Mouse (Mus musculus): Measurements from ENCODE around the gene Slc25a22. TPM values are rescaled to one million over a fixed set of nuclear protein-coding genes. Genes with fewer than 3 reads are reported as not detected.
A peak's percentile ranks its signal among the peaks of the same experiment; 100 is the strongest.
"Not testable (repeated sequence)": the region's sequence is repeated elsewhere in the genome, so short reads cannot be mapped to it uniquely, and the experiment has no call there.

Gene Slc25a22
- total RNA-seq, 4 experiments from 2014 or later = 295 to 343 (median 318) TPM

DNA sequence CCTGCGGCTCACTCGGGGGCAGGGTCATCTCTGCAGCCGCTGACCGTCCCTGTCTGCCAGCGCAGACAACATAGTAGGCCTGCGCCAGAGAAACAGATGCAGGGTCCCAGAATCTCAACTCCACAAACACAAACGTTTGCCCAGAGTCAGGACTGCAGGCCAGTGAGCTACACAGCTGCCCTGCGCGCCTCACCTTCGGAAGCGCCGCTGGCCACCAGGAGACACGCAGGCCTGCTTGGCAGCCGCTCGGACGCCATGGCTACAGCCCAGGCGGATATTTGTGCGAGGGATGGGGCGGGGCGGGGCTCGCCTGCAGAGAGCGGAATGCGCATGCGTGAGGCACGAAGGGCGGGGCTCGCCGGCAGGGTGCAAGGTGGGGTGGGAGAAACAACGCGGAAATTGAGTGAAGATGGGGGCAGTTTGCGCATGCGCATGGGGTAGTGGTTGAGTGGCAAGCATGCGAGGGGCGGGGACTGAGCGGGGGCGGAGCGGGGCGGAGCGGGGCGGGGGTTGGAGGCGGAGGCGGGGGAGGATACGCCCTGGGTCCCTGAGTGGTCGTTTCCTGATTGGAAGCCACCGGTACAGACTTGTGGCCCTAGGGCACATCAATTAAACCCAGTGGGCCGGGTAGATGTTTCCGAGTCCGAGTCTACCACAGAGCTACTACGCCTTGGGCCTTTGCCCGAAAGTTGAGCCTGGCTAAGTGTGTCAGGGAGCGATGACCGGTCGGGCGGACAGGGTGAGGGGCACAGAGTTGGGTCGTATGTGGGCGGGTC, 23.7 kb downstream of the Slc25a22 start, which contains the start of gene Gatd1:
Gene Gatd1 (minus strand): TSS at position 328 of the 776 bp plus-strand sequence.
- DNase-seq (ENCODE audit: low spot score in 2 of 2) = peak; percentile 96 to 99

DNA sequence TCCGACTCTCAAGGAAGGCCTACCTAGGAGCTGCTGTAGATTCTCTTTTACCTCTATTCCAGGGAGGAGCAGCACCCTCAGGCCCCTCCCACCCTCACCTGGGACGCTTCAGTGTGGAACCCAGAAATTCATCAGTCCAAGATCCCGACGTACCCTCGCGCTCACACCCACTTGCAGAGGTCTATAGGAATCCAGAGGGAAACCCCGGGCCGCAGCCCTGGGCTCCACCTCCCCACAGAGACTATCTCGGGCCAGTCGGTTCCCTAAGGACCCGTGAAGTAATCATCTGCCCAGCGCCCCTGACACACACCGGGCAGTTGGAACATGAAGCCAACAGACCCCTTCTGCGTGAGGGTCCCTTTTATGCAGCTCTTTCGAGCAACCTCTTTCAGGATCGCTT, 24.4 kb downstream of the Slc25a22 start:
- DNase-seq (ENCODE audit: low spot score in 2 of 2) = no peak

DNA sequence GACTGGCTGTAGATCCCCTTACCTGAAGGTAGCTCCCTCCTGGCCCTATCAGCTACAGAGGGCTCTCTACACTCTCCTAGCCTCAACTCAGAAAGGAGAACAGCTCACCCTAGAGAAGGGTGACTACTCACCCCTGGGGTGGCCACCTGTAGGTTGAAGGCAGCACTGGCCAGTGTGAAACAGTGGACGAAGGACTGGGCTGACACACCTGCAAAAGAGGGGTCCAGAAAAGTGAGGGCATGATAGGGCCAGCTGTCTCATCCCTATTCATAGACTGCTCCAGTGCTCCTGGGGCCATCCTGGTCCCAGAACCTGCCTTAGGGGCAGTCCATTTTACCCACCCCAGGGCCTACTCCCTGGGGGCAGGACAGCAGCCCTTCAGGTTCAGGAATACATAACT, 26.0 kb downstream of the Slc25a22 start:
- no peak for DNase-seq (ENCODE audit: low spot score in 2 of 2)

DNA sequence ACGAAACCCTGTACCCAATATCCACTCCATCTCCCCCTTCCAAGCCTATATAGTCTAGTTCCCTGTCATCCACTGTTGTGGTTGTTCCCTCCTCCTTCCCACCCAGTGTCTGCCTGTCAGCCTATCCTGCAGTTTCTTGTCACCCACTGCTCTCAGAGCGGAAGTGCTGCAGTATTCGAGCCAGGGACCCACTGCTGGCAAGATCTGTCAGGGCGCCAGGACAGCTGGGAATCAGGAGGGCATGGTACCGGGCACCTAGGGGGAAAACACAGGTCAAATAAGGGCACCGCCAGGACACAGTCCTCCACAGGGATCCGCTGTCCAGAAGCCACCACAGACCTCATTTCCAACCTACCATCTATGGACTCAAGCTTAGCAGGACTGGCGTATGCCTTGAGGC, 27.1 kb downstream of the Slc25a22 start:
- no peak for DNase-seq (ENCODE audit: low spot score in 2 of 2)

DNA sequence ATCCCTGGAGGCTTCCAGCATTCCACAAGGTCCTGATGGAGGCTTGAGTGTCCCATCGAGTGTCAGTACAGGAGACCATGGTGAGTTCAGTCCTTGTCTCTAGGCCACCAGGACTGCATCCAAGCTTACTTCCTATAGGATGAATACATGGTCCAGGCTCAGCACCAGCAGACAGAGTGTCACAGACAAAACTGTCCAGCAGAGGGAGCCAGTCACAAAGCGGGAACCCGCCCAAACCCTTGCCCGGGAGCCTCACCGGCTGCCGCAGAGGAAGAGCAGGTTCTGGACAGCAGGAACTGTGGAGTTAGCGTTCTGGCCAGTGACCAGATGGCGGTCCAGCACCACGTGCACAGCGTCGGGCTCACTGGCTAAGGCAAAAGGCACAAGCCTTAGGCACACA, 28.9 kb downstream of the Slc25a22 start:
- peak; percentile 66 to 87 for DNase-seq (ENCODE audit: low spot score in 2 of 2)

DNA sequence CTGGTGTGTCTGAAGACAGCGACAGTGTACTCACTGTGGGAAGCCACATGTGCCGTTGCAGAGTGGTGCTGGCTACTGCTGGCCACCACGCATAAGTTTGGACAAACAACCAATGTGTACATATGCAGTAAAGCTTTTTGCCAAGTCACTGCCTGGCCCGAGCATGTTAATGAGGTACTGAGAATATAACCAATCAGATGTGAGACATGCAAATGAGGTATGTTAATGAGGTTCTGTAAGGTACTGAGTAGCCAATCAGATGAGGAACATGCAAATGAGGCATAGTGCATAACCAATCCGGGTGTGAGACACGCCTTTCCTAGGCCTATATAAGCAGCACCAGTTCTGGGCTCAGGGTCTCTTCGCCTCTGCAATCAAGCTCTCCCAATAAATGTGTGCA, 30.0 kb downstream of the Slc25a22 start:
- DNase-seq (ENCODE audit: low spot score in 2 of 2) = not testable (repeated sequence)

DNA sequence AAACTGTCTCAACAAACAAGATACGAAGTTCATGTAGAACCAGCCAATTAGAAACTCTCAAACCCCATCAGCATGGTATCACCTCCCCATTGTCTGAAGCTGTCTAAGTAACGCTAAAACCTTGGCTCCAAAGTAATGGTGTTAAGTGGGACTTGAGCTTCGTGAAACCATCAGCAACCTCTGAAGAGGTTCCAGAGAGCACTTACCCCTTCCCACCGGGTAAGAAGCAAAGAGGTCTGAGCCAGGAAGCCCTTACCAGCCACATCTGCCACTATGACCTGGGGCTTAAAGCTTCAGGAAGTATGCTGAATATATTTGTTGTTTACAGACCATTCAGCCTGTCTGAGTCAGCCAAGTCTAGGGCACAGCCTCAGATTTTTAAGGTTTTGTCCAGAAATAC, 32.2 kb downstream of the Slc25a22 start:
- DNase-seq (ENCODE audit: low spot score in 2 of 2) = no peak

DNA sequence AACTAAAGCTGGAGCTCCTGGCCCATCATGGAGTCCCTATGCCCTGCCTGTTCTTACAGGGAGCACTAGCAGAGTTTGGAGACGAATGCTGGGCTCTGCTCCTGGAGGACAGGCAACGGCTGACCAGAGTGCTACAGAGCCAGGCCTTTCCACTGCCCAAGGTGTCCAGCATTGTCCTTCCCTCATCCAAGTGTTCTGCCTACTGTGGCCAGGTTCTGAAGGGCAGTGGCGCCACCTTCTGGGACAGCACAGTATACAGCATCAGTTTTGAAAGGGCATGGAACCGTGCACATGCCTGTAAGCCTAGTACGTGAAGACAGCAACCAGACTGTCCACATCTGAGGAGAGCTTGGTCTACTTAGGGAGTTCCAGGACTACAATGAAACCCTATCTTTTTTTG, 34.4 kb downstream of the Slc25a22 start:
- no peak for DNase-seq (ENCODE audit: low spot score in 2 of 2)

DNA sequence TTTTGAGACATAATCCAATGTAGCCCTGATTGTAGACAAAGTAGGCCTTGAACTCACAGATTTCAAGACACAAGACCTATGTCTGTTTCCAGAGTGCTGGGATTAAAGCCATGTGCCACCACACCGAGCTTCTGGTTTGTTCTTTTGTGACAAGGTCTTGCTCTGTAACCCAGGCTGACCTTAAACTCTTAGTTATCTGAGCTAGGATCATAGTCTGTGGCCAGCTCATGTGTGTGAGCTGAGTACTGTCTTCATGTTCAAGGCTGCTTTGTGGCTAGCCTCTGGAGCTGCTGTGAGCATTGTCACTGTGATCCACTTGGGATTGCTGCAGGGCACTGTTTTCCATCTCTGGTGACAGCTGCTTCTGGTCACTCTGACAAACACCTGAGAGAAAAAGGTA, 42.3 kb downstream of the Slc25a22 start:
- no peak for DNase-seq (ENCODE audit: low spot score in 2 of 2)

DNA sequence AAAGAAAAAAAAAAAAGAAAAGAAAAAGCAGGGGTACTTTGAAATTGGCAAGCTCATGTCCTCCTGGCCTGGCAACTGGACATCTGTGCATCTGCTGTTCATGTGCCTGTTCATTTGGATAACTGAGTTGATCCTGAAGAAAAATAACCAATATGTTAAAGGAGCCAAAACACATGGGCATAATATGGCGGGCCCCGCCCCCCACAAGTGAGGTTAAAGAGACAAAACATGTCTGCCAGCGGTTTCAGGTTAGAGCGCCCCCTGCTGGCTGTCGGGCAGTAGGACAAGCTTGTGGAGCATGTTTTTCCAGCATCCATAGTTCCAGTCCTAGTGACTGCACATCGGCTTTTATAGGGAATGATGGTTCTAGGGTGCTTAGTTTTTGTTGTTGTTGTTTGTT, 42.9 kb downstream of the Slc25a22 start:
- DNase-seq (ENCODE audit: low spot score in 2 of 2) = peak in 1 of 2 experiments; percentile 44

DNA sequence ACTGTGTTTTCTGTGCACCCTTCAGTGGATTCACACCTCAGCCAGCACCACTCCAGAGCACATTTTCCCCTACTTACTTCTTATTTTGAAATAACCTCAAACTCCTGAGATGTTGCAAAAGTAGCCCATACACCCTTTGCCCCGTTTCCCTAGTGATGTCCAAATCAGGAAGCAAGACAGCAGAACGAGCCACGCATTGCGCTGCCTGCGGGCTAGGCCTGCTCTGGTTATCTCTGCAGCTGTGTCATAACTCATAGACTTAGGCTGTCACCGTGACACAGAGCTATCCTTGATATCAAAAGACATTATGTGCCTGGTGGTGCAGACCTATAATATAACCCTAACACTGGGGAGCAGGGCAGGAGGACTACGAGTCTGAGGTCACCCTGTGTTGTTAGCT, 43.5 kb downstream of the Slc25a22 start:
- no peak for DNase-seq (ENCODE audit: low spot score in 2 of 2)

DNA sequence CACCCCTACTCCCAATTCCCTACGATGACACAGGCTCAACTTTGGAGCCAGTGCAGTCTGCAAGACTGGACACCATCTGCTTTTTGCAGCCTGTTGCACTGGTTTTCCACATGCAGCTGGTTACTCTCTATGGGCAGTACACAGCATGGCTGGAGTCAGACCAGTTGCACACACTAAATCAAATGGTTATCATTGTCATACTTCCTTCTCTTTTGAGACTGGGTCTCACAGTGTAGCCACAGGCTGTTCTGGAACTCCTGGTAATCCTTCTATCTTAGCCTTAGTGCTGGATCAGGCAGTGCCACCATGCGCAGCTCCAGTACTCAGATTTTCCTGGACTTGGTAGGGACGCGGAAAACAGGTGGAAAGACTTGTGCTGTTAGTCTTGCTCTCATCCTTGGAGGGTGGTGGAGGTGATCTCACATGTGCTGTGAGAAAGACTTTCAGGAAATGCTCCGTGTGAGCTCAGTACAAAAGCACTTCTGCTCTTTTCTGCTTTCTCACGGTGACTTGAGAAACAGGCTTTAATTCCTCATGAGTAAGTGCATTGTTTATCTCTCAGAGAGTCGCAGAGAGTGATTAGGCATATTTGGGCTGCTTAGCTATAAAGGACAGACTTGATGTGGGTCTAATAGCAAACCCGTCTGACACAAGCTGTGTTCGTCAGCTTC, 45.0 kb downstream of the Slc25a22 start:
- DNase-seq (ENCODE audit: low spot score in 2 of 2) = no peak

DNA sequence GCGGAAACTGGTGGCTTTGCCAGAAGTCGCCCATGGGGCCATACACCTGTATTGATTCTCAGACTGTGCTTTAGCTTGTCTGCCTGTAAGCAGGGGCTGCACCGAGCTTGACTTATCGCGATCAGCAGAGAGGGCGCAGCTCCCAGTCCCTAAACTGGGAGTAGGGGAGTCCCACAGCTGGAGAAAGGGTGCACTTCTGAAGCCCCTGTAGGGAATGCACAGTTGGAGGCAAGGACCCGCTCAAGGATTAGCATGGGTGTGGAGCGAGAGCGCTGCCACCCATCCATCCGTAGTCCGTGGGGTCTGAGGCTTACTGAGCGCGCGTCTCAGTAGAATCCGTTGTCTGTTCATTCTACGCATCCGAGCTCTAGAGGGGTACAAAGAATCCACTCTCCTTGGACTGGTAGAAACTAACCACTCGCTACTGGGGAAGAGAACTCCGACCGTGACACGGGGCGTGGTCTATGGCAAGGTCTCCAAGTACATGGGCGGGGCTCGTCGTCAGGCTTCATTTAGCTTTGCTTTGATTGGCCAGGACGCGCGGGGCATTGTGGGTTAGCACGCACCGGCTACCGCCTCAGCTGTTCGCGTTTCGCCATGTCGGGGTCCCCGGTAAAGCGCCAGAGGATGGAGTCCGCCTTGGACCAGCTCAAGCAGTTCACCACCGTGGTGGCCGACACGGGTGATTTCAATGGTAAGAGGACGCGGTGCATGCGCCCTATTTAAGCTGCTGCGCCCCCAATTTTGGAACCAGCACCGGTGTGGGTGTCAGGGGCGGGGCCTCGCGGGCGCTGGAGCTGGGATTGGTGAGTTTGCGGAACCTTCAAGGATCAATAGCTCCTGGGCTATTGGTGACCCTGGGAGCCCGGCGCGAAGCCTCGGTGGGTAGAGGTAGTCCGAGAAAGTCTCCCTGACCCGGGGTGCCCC, 45.8 kb downstream of the Slc25a22 start, which contains the start of gene Taldo1:
Gene Taldo1 (plus strand): TSS at position 575 of the 927 bp plus-strand sequence.
- DNase-seq (ENCODE audit: low spot score in 2 of 2) = peak; percentile 93 to 95

DNA sequence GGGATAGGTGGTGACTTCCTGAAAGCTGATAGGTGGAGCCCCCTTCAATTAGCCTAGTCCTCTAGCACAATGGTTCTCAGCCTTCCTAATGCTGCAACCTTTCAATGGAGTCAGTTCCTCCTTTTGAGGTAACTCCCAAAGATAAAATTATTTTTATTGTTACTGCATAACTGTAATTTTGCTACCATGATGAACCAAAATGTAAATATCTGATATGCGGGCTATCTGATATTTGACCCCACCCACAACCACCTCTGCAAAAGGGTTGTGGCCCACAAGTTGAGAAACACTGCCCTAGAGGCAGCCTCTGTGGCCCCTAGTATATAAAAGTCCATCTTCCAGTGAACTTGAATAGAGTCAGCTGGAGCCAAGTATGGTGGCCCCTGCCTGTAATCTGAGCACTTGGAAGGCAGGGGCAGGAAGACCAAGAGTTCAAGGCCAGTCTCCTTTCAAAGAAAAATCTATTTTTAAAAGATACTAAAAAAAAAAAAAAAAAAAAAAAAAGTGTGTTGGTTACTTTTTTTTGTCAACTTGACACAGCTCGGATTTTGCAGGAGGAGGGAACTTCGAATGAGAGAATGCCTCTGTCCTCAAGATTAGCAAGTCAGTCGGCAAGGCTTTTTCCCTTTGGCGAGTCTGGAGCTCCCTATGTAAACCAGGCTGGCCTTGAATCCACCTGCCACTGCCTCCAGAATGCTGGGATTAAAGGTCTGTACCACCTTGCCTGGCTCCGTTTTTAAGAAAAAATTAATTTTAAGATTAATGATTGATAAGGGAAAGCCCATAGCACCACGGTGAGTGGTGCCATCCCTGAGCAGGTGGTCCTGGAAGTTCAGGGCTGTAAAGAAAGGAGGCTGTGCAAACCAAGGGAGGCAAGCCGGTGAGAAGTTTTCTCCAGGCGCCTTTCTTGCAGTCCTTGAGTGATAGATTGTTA, 47.1 kb downstream of the Slc25a22 start:
- no peak for DNase-seq (ENCODE audit: low spot score in 2 of 2)

DNA sequence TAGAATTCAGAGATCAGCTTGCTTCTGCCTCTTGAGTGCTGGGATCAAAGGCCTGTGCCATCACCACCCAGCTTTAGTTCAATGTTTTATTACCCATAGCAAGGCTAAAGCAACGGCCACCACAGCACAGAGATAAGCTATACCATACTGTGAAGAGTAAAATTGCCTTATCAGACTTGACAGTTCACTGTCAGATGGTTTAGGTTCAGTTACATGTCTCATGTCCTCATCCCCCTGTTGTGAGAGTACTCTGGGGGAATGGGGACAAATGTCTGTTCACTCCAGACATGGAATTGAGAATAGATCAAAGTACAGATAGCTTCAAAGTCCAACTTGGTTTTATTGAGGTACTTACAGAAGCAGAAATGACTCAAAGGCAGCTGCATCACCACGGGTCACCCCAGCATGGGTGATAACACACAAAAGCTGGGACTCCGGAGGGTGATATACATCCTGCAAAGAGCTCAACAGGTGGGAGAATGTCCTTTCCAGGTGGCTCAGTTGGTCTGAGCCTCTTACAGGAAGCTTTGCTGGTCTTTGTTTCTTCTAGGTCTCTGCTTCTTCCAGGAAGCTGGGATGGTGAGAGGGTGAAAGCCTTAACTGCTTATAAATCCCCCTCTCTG, 49.1 kb downstream of the Slc25a22 start:
- DNase-seq (ENCODE audit: low spot score in 2 of 2) = no peak

DNA sequence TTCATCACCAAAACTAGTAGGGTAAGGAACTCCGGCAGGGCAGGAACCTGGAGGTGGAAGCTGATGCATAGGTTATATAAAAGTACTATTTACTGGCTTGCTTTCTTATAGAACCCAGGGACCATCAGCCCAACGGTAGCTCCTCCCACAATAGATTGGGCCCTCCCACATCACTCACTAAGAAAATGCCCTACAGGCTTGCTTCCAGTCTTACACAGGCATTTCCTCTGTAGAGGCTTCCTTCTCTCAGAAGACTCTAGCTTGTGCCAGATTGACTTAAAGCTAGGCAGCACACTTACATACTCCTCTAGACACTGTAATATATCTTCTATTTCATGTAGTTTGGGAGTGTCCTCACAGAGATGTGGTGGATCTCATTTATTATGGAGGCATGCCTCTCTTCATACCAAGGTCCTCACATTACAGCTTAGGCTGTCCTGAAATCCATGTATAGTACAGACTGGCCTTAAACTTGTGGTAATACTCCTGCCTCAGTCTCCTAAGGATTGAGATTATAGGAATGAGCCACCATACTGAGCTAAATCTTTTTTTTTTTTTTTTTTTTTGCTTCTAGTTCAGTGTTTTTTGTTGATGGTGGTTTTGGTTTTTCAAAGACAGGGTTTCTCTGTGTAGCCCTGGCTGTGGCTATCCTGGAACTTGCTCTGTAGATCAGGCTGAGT, 49.7 kb downstream of the Slc25a22 start:
- no peak for DNase-seq (ENCODE audit: low spot score in 2 of 2)

DNA sequence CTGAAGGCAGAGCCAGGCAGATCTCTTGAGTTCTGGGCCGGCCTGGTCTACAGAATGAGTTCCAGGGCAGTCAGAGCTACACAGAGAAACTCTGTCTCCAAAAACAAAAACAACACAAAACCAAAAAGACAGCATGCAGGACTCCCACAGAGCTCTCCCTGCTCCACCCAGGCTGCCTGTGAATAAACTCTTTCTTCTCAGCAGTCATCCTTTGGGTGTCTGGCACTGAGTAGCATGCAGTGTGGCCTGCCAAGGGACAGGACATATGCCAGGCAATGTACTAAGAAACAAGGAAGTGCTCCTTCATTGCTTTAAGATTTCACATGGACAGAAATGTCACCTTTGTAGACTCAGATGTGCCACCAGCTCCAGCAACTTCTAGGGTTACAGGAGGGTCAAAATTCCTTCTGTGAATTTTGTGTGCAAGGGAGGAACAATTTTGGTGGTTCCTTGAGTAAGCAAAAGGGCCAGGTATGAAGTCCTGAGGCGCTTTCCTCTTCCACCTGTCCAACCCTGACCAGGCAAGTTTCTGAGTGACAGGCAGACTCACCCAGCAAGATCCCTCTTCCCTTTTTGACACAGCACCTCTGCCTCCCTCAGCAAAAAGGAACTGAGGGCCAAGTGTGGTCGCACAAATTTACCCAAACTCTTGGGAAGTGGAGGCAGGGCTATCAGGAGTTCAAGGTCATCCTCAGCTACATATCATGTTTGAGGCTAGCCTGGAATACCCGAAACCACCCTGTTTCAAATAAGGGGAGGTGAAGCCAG, 56.4 kb downstream of the Slc25a22 start:
- peak in 1 of 2 experiments; percentile 42 for DNase-seq (ENCODE audit: low spot score in 2 of 2)
